Mouse (Mus musculus) heart, embryonic 16.5 days (tissue): Measurements from ENCODE around the gene Tpmt. TPM values are rescaled to one million over a fixed set of nuclear protein-coding genes. Genes with fewer than 3 reads are reported as not detected.

Experiments used
- ATAC-seq: fragments of 200-750 bp; cut with Nextera tagmentation; replicated peaks from 2 replicates; pipeline ENCODE4 v1.8.0; 2017; ENCODE audit warnings: moderate number of reproducible peaks; ENCODE audit not compliant: insufficient read depth, low FRiP score; ENCODE audit errors: extremely low read depth
- H3K27ac ChIP-seq: fragments of 300-500 bp; sonication (generic); 2 replicates; pipeline ENCODE4 v1.5.1; 2014; ENCODE audit warnings: mild to moderate bottlenecking, low read length, control low read depth, moderate library complexity
- H3K27me3 ChIP-seq: fragments of 300-500 bp; sonication (generic); 2 replicates; pipeline ENCODE4 v1.6.1; 2014; ENCODE audit warnings: low read length, mixed read lengths; ENCODE audit not compliant: control insufficient read depth, insufficient read depth
- H3K36me3 ChIP-seq: fragments of 300-500 bp; sonication (generic); 2 replicates; pipeline ENCODE4 v1.6.1; 2014; ENCODE audit not compliant: control insufficient read depth, insufficient read depth
- H3K4me1 ChIP-seq: fragments of 300-500 bp; sonication (generic); 2 replicates; pipeline ENCODE4 v1.6.1; 2014; ENCODE audit warnings: low read length, mixed read lengths; ENCODE audit not compliant: control insufficient read depth, insufficient read depth
- H3K4me2 ChIP-seq: fragments of 300-500 bp; sonication (generic); 2 replicates; pipeline ENCODE4 v1.6.1; 2014; ENCODE audit warnings: low read depth, mild to moderate bottlenecking, control low read depth, low read length
- H3K4me3 ChIP-seq: fragments of 300-500 bp; sonication (generic); 2 replicates; pipeline ENCODE4 v1.5.1; 2014; ENCODE audit warnings: mild to moderate bottlenecking, control low read depth, low read length
- H3K9ac ChIP-seq: fragments of 300-500 bp; sonication (generic); 2 replicates; pipeline ENCODE4 v1.6.1; 2014; ENCODE audit warnings: low read length, control low read depth
- H3K9me3 ChIP-seq: fragments of 300-500 bp; sonication (generic); replicated peaks from 2 replicates; pipeline ENCODE4 v1.6.1; 2016; ENCODE audit warnings: low read length; ENCODE audit not compliant: control insufficient read depth
- WGBS: fragments of 180-500 bp; shearing (Covaris S2); extraction: QIAGEN DNeasy Blood & Tissue Kit; methylation state at CpG from one replicate; pipeline ENCODE4 v1.1.7; 2014; 5-methylcytosine and 5-hydroxymethylcytosine counted together
- polyA plus RNA-seq: library from polyadenylated mRNA; unstranded; fragments of >200 nt; fragmentation: Nextera tagmentation; extraction: Ambion mirVana; gene quantifications from 2 replicates; pipeline ENCODE4 v1.2.1, GENCODE M21; 2015

Tpmt gene
- polyA plus RNA-seq, 1 experiment from 2014 or later, result 10.1 TPM

DNA sequence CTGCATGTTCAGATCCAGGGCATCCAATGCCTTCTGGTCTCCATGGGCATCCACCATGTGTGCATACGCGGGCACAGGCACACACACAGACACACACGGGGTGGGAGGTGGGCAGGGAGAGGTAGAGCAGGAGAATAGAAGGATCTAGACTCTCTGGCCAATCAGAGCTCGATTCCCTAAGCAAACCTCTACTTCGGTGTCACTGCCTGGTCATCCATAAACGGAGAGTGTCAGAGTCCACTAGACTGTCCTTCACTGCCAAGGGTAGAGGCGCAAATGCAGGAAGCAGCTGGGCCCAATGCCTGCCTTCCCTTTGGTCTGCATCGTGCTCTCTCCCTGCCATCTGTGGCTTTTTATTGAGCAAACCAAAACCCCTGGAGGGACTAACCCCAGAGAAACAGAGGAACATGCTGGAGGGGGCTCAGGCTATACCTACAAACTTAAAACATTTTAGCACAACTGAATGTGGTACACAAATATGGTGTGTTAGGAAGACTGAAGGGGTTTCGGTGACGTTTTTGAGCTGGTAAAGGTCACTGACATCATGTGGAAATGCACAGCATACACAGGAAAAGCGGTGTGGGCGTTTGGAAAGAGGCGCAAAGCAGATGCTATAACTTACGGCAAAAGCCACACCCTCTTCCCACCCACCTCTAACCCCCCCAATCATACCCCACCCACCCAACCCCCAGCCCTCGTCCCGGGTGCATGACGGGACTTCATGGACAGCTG is 14.0 kb downstream of the Tpmt start:
- Histone ChIP-seq H3K27me3 (no peaks in the 10 kb centered on the region), H3K36me3 (no peaks in the 10 kb centered on the region), H3K27ac (no peak overlapping the region), H3K4me2 (no peak overlapping the region), H3K9ac (no peak overlapping the region), H3K9me3 (no peaks in the 10 kb centered on the region), H3K4me3 (no peak overlapping the region), H3K4me1 (peaks cover 5% of the 10 kb centered on the region; the same call in 1 of the 2 replicates)
- ATAC-seq, result no peak
- 85% methylated on average over 17 of the region's 17 CpGs for WGBS

- no peak overlapping the region for H3K4me2 ChIP-seq
- no peak for ATAC-seq
- H3K9me3 ChIP-seq, result no peaks in the 10 kb centered on the region
- no peak overlapping the region for H3K27ac ChIP-seq
- no peak overlapping the region for H3K4me3 ChIP-seq
- WGBS, result 75% methylated on average over 7 of the region's 7 CpGs
- no peaks in the 10 kb centered on the region for H3K27me3 ChIP-seq
- H3K36me3 ChIP-seq, result no peaks in the 10 kb centered on the region
- no peak overlapping the region for H3K9ac ChIP-seq
- no peaks in the 10 kb centered on the region for H3K4me1 ChIP-seq
Observed at GRCm38 (mm10) chr13:47020798-47021197, 23.7 kb downstream of the Tpmt start.

GRCm38 (mm10) chr13:47019774-47020173 is 24.8 kb downstream of the Tpmt start:
- no peaks in the 10 kb centered on the region for H3K9me3 ChIP-seq
- no peak overlapping the region for H3K9ac ChIP-seq
- ATAC-seq, result no peak
- no peaks in the 10 kb centered on the region for H3K36me3 ChIP-seq
- no peak overlapping the region for H3K4me3 ChIP-seq
- H3K27me3 ChIP-seq, result no peaks in the 10 kb centered on the region
- 0 out of 2 replicates have a peak, but pooled peaks cover 5% of the 10 kb centered on the region for H3K4me1 ChIP-seq
- H3K4me2 ChIP-seq, result no peak overlapping the region
- H3K27ac ChIP-seq, result no peak overlapping the region
- 81% methylated on average over 7 of the region's 7 CpGs for WGBS

GRCm38 (mm10) chr13:47017259-47017658 is 27.3 kb downstream of the Tpmt start:
- H3K27ac ChIP-seq, result no peak overlapping the region
- peak; percentile 70; the same call in 1 of the 2 replicates for ATAC-seq
- H3K36me3 ChIP-seq, result no peaks in the 10 kb centered on the region
- no peaks in the 10 kb centered on the region for H3K27me3 ChIP-seq
- H3K9me3 ChIP-seq, result no peaks in the 10 kb centered on the region
- H3K4me3 ChIP-seq, result no peak overlapping the region
- WGBS, result 35% methylated on average over 5 of the region's 5 CpGs
- peaks cover 9% of the 10 kb centered on the region; the same call in 1 of the 2 replicates for H3K4me1 ChIP-seq
- no peak overlapping the region for H3K9ac ChIP-seq
- H3K4me2 ChIP-seq, result no peak overlapping the region

- H3K4me3 ChIP-seq, result peak overlapping the region; percentile 70
- H3K4me1 ChIP-seq, result peaks cover 9% of the 10 kb centered on the region; the same call in 1 of the 2 replicates
- H3K36me3 ChIP-seq, result no peaks in the 10 kb centered on the region
- peak overlapping the region; percentile 84 for H3K9ac ChIP-seq
- 70% methylated on average over 5 of the region's 5 CpGs for WGBS
- H3K4me2 ChIP-seq, result peak overlapping the region; percentile 100
- H3K27me3 ChIP-seq, result no peaks in the 10 kb centered on the region
- ATAC-seq, result no peak
- no peak overlapping the region for H3K27ac ChIP-seq
- H3K9me3 ChIP-seq, result peaks cover 10% of the 10 kb centered on the region
Observed at GRCm38 (mm10) chr13:47015195-47015501, 29.4 kb downstream of the Tpmt start.

DNA sequence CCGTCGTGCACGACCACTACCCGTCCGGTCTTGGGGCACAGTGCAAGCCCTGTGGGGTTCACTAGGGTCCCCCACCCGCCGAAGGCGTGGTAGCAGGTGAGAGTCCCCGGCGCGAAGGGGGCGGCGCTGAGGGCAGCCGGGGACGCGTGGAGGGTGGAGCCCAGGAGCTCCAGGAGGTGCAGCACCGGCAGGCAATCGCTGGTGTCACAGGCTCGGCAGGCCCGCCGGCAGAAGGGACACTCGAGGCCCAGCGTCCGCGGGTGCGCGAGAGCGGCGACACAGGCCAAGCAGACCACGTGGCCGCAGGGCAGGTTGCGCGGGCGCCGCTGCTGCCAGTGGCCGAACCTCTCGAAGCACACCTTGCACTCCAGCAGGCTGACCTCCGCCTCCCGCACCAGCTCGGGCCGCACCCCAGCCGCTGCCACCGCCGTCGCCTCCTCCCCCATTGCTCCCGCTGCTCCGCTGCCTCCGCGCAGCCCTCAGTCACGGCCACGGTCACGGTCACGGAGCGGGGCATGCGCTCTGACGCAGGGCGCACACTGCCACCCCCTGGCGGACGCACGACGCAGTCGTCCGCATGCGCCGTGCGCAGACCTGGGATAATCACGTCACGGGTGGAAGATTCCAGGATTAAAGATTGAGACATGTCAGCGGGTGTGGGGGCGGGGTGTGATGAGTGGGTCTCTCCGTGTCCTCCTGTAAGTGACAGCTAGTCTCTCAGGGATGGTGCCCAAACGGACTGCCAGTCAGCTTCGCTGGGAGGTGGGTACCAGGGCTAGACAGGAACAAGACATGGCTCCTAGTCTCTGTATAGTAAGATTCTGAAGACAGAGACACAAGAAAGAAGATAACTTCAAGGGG is 30.0 kb downstream of the Tpmt start, which contains the start of gene Nhlrc1:
Nhlrc1 (minus strand) TSS at position 517 of the 861 bp plus-strand sequence.
- Histone ChIP-seq H3K27ac (no peak within 1 kb of the TSS), H3K4me3 (peak within 1 kb of the TSS; percentile 70), H3K9me3 (peaks cover 15% of the 10 kb centered on the region), H3K36me3 (0 out of 2 replicates have a peak, but pooled peaks cover 3% of the 10 kb centered on the region), H3K27me3 (no peaks in the 10 kb centered on the region), H3K9ac (peak within 1 kb of the TSS; percentile 84), H3K4me1 (peaks cover 9% of the 10 kb centered on the region; the same call in 1 of the 2 replicates), H3K4me2 (peak within 1 kb of the TSS; percentile 100)
- WGBS, result 4% methylated on average over 66 of the region's 73 CpGs
- ATAC-seq, result peak; percentile 81

- ATAC-seq, result no peak
- Histone ChIP-seq H3K4me1 (peaks cover 9% of the 10 kb centered on the region; the same call in 1 of the 2 replicates), H3K27ac (no peak overlapping the region), H3K36me3 (0 out of 2 replicates have a peak, but pooled peaks cover 3% of the 10 kb centered on the region), H3K27me3 (no peaks in the 10 kb centered on the region), H3K9ac (peak overlapping the region; percentile 84), H3K4me2 (peak overlapping the region; percentile 100), H3K9me3 (peaks cover 15% of the 10 kb centered on the region), H3K4me3 (peak overlapping the region; percentile 70)
- WGBS, result 65% methylated on average over 10 of the region's 10 CpGs
Observed at GRCm38 (mm10) chr13:47013740-47014139, 30.8 kb downstream of the Tpmt start.

DNA sequence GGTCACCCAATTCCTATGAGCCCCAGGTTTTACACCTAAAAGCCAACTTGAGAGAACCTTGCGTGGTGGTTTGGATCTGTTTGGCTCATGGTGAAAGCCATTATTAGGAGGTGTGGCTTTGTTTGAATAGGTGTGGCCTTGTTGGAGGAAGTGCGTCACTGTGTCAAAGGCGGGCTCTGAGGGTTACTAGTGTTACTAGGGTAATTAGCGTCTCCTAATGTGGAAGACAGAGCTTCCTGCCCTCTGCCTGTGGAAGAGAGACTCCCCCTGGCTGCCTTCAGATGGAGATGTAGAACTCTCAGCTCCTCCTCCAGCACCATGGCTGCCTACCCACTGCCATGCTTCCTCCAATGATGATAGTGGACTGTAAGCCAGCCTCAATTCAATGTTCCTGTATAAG is 42.9 kb downstream of the Tpmt start:
- Histone ChIP-seq H3K27me3 (no peaks in the 10 kb centered on the region), H3K4me2 (no peak overlapping the region), H3K9ac (no peak overlapping the region), H3K36me3 (no peaks in the 10 kb centered on the region), H3K27ac (no peak overlapping the region), H3K4me1 (no peaks in the 10 kb centered on the region), H3K4me3 (no peak overlapping the region), H3K9me3 (0 out of 2 replicates have a peak, but pooled peaks cover 4% of the 10 kb centered on the region)
- WGBS, result 95% methylated on average over 4 of the region's 4 CpGs
- ATAC-seq, result no peak

GRCm38 (mm10) chr13:46999498-46999897 is 45.0 kb downstream of the Tpmt start:
- H3K4me3 ChIP-seq, result no peak overlapping the region
- no peak overlapping the region for H3K9ac ChIP-seq
- H3K4me1 ChIP-seq, result no peaks in the 10 kb centered on the region
- no peak overlapping the region for H3K4me2 ChIP-seq
- H3K36me3 ChIP-seq, result no peaks in the 10 kb centered on the region
- H3K27me3 ChIP-seq, result no peaks in the 10 kb centered on the region
- no peak overlapping the region for H3K27ac ChIP-seq
- 42% methylated on average over 5 of the region's 5 CpGs for WGBS
- no peak for ATAC-seq
- 0 out of 2 replicates have a peak, but pooled peaks cover 1% of the 10 kb centered on the region for H3K9me3 ChIP-seq
